Mouse (Mus musculus): Measurements from ENCODE around the gene Psmb7. TPM values are rescaled to one million over a fixed set of nuclear protein-coding genes. Genes with fewer than 3 reads are reported as not detected.

The Psmb7 gene
- polyA plus RNA-seq, 1 experiment: 101 TPM

GRCm38 (mm10) chr2:38607716-38608115 is 36.2 kb downstream of the Psmb7 start:
- H3K27ac ChIP-seq (ENCODE audit: insufficient read depth, low read depth, low read length): no peak overlapping the region
- H3K4me1 ChIP-seq (ENCODE audit: control insufficient read depth, insufficient read depth, low read length): peaks cover 19% of the 10 kb centered on the region
- TF ChIP-seq CTCF (IDR thresholded peaks at IDR 0.05; ENCODE audit: low read depth, low read length): no peak
- no peak for TF ChIP-seq POLR2A (IDR thresholded peaks at IDR 0.05; ENCODE audit: borderline replicate concordance, low read depth, low read length)
- no peak overlapping the region for H3K4me3 ChIP-seq (ENCODE audit: insufficient read depth, low read length)

GRCm38 (mm10) chr2:38600842-38601241 is 43.0 kb downstream of the Psmb7 start:
- TF ChIP-seq CTCF (IDR thresholded peaks at IDR 0.05; ENCODE audit: low read depth, low read length) (no peak), POLR2A (IDR thresholded peaks at IDR 0.05; ENCODE audit: borderline replicate concordance, low read depth, low read length) (no peak)
- H3K4me1 ChIP-seq (ENCODE audit: control insufficient read depth, insufficient read depth, low read length): peaks cover 17% of the 10 kb centered on the region
- no peak overlapping the region for H3K4me3 ChIP-seq (ENCODE audit: insufficient read depth, low read length)
- no peak overlapping the region for H3K27ac ChIP-seq (ENCODE audit: insufficient read depth, low read depth, low read length)

- Histone ChIP-seq H3K27ac (ENCODE audit: insufficient read depth, low read depth, low read length) (no peak overlapping the region), H3K4me1 (ENCODE audit: control insufficient read depth, insufficient read depth, low read length) (peaks cover 12% of the 10 kb centered on the region), H3K4me3 (ENCODE audit: insufficient read depth, low read length) (no peak overlapping the region)
- TF ChIP-seq POLR2A (IDR thresholded peaks at IDR 0.05; ENCODE audit: borderline replicate concordance, low read depth, low read length): no peak
- no peak for TF ChIP-seq CTCF (IDR thresholded peaks at IDR 0.05; ENCODE audit: low read depth, low read length)
These were observed 45.5 kb downstream of the Psmb7 start for GRCm38 (mm10) chr2:38598395-38598794.

GRCm38 (mm10) chr2:38597896-38598295 is 46.0 kb downstream of the Psmb7 start:
- TF ChIP-seq POLR2A (IDR thresholded peaks at IDR 0.05; ENCODE audit: borderline replicate concordance, low read depth, low read length) (no peak), CTCF (IDR thresholded peaks at IDR 0.05; ENCODE audit: low read depth, low read length) (no peak)

GRCm38 (mm10) chr2:38594874-38595273 is 49.0 kb downstream of the Psmb7 start:
- H3K27ac ChIP-seq (ENCODE audit: insufficient read depth, low read depth, low read length): no peak overlapping the region
- TF ChIP-seq CTCF (IDR thresholded peaks at IDR 0.05; ENCODE audit: low read depth, low read length) (no peak), POLR2A (IDR thresholded peaks at IDR 0.05; ENCODE audit: borderline replicate concordance, low read depth, low read length) (no peak)
- H3K4me3 ChIP-seq (ENCODE audit: insufficient read depth, low read length): no peak overlapping the region
- no peaks in the 10 kb centered on the region for H3K4me1 ChIP-seq (ENCODE audit: control insufficient read depth, insufficient read depth, low read length)

More at GRCm38 (mm10) chr2:38597896-38598295, 46.0 kb downstream of the Psmb7 start:
- Histone ChIP-seq H3K27ac (ENCODE audit: insufficient read depth, low read depth, low read length) (no peak overlapping the region), H3K4me3 (ENCODE audit: insufficient read depth, low read length) (no peak overlapping the region), H3K4me1 (ENCODE audit: control insufficient read depth, insufficient read depth, low read length) (peaks cover 9% of the 10 kb centered on the region)

GRCm38 (mm10) chr2:38591751-38592459 is 52.0 kb downstream of the Psmb7 start:
- peaks cover 8% of the 10 kb centered on the region for H3K4me1 ChIP-seq (ENCODE audit: control insufficient read depth, insufficient read depth, low read length)
- no peak overlapping the region for H3K4me3 ChIP-seq (ENCODE audit: insufficient read depth, low read length)
- no peak overlapping the region for H3K27ac ChIP-seq (ENCODE audit: insufficient read depth, low read depth, low read length)
- no peak for TF ChIP-seq POLR2A (IDR thresholded peaks at IDR 0.05; ENCODE audit: borderline replicate concordance, low read depth, low read length)
- peak; percentile 10; the same call in 1 of the 2 replicates for TF ChIP-seq CTCF (IDR thresholded peaks at IDR 0.05; ENCODE audit: low read depth, low read length)

- TF ChIP-seq POLR2A (IDR thresholded peaks at IDR 0.05; ENCODE audit: borderline replicate concordance, low read depth, low read length): no peak
- TF ChIP-seq CTCF (IDR thresholded peaks at IDR 0.05; ENCODE audit: low read depth, low read length): no peak
- Histone ChIP-seq H3K4me1 (ENCODE audit: control insufficient read depth, insufficient read depth, low read length) (peaks cover 8% of the 10 kb centered on the region), H3K4me3 (ENCODE audit: insufficient read depth, low read length) (no peak overlapping the region)
These were observed 57.2 kb downstream of the Psmb7 start for GRCm38 (mm10) chr2:38586733-38587132.

GRCm38 (mm10) chr2:38585379-38585736 is 58.5 kb downstream of the Psmb7 start:
- no peak for TF ChIP-seq CTCF (IDR thresholded peaks at IDR 0.05; ENCODE audit: low read depth, low read length)
- no peak for TF ChIP-seq POLR2A (IDR thresholded peaks at IDR 0.05; ENCODE audit: borderline replicate concordance, low read depth, low read length)
- H3K4me3 ChIP-seq (ENCODE audit: insufficient read depth, low read length): no peak overlapping the region
- H3K4me1 ChIP-seq (ENCODE audit: control insufficient read depth, insufficient read depth, low read length): peaks cover 8% of the 10 kb centered on the region
- no peak overlapping the region for H3K27ac ChIP-seq (ENCODE audit: insufficient read depth, low read depth, low read length)

More at GRCm38 (mm10) chr2:38586733-38587132, 57.2 kb downstream of the Psmb7 start:
- no peak overlapping the region for H3K27ac ChIP-seq (ENCODE audit: insufficient read depth, low read depth, low read length)

- TF ChIP-seq POLR2A (IDR thresholded peaks at IDR 0.05; ENCODE audit: borderline replicate concordance, low read depth, low read length): no peak
- Histone ChIP-seq H3K4me3 (ENCODE audit: insufficient read depth, low read length) (no peak overlapping the region), H3K4me1 (ENCODE audit: control insufficient read depth, insufficient read depth, low read length) (peaks cover 8% of the 10 kb centered on the region), H3K27ac (ENCODE audit: insufficient read depth, low read depth, low read length) (no peak overlapping the region)
These were observed 59.1 kb downstream of the Psmb7 start for GRCm38 (mm10) chr2:38584514-38585378.

- no peak for TF ChIP-seq CTCF (IDR thresholded peaks at IDR 0.05; ENCODE audit: low read depth, low read length)
- TF ChIP-seq POLR2A (IDR thresholded peaks at IDR 0.05; ENCODE audit: borderline replicate concordance, low read depth, low read length): no peak
- peaks cover 8% of the 10 kb centered on the region for H3K4me1 ChIP-seq (ENCODE audit: control insufficient read depth, insufficient read depth, low read length)
- no peak overlapping the region for H3K4me3 ChIP-seq (ENCODE audit: insufficient read depth, low read length)
- no peak overlapping the region for H3K27ac ChIP-seq (ENCODE audit: insufficient read depth, low read depth, low read length)
These were observed 59.9 kb downstream of the Psmb7 start for GRCm38 (mm10) chr2:38583982-38584381.
